Comparison of ENCODE assay signal across 18 mouse cellular contexts in genomic region chr5:124079880-124080279, GRCm38 (mm10). TPM values are rescaled to one million over a fixed set of nuclear protein-coding genes. Genes with fewer than 3 reads are reported as not detected.
DNase-seq lines count a peak whose midpoint lies in the region; ATAC-seq lines count a peak whose summit lies in the region.
"Had no signal": no experiment of that assay in that cellular context is flagged by ENCODE, and none has a peak within 500 bp of the region (broad histone marks: within the 10 kb centered on the region; RNA-seq: fewer than 3 reads in every experiment).

No protein-coding gene starts in this region.

- H3K27me3 ChIP-seq in heart, embryonic 15.5 days = no peaks in the 10 kb centered on the region
- H3K27me3 ChIP-seq in heart, embryonic 12.5 days (replicated peaks) = 0 out of 2 replicates have a peak, but pooled peaks cover 2% of the 10 kb centered on the region
- H3K27me3 ChIP-seq: limb, embryonic 13.5 days; neural tube, embryonic 12.5 days had no signal

- peak; percentile 68 for DNase-seq in CD4-positive, CD25-positive, alpha-beta regulatory T cell, adult 2 months (ENCODE audit: low read depth, low spot score)
- peak; percentile 79 for DNase-seq in induced T-regulatory cell, adult 2 months (ENCODE audit: low read depth)
- DNase-seq in thymus, adult 18-20 months = peak; percentile 64 to 74
- DNase-seq in right cerebral cortex, adult 2 months (ENCODE audit: low spot score in 2 of 2) = no peak
- DNase-seq in layer of hippocampus, postnatal 25 days (ENCODE audit: extremely low spot score in 1 of 2, low spot score in 1 of 2) = no peak
- no peak for DNase-seq in left cerebral cortex, adult 9 months (ENCODE audit: low spot score in 2 of 2)
- DNase-seq: adrenal gland, postnatal 10 days; cerebellum, adult 8-10 months; heart, postnatal 36 days; kidney, adult 11 months; kidney, postnatal 36 days; lung, postnatal 14 days; midbrain, embryonic 14.5 days had no signal

- no peak overlapping the region for H3K9ac ChIP-seq in heart, embryonic 15.5 days
- no peak overlapping the region for H3K9ac ChIP-seq in heart, embryonic 12.5 days
- H3K9ac ChIP-seq: limb, embryonic 13.5 days; liver, embryonic 15.5 days; neural tube, embryonic 12.5 days had no signal

- WGBS in heart, embryonic 15.5 days = 85% methylated on average over 17 of the region's 17 CpGs
- 95% methylated on average over 17 of the region's 17 CpGs for WGBS in heart, embryonic 12.5 days

- peaks cover 20% of the 10 kb centered on the region for H3K4me1 ChIP-seq in heart, embryonic 15.5 days (replicated peaks)
- peaks cover 34% of the 10 kb centered on the region for H3K4me1 ChIP-seq in heart, embryonic 12.5 days (replicated peaks)

- H3K9me3 ChIP-seq in heart, embryonic 15.5 days (replicated peaks) = no peaks in the 10 kb centered on the region
- H3K9me3 ChIP-seq in heart, embryonic 12.5 days (replicated peaks) = no peaks in the 10 kb centered on the region
- H3K9me3 ChIP-seq: limb, embryonic 13.5 days; liver, embryonic 15.5 days; neural tube, embryonic 12.5 days had no signal

- peak overlapping the region; percentile 29; the same call in 1 of the 2 replicates for H3K27ac ChIP-seq in heart, embryonic 15.5 days
- H3K27ac ChIP-seq in heart, embryonic 12.5 days (ENCODE audit: poor library complexity, severe bottlenecking) = no peak overlapping the region
- H3K27ac ChIP-seq: limb, embryonic 13.5 days; liver, embryonic 15.5 days; neural tube, embryonic 12.5 days had no signal

- no peak for ATAC-seq in heart, embryonic 15.5 days (replicated peaks; ENCODE audit: insufficient number of reproducible peaks, insufficient read depth, low FRiP score, low read depth)
- no peak for ATAC-seq in heart, embryonic 12.5 days (ENCODE audit: insufficient number of reproducible peaks, low FRiP score)

- H3K4me2 ChIP-seq in heart, embryonic 15.5 days = no peak overlapping the region; the same call in 1 of the 2 replicates
- H3K4me2 ChIP-seq in heart, embryonic 12.5 days = no peak overlapping the region
- H3K4me2 ChIP-seq: limb, embryonic 13.5 days; liver, embryonic 15.5 days; neural tube, embryonic 12.5 days had no signal

- no peak overlapping the region for H3K4me3 ChIP-seq in heart, embryonic 15.5 days
- no peak overlapping the region for H3K4me3 ChIP-seq in heart, embryonic 12.5 days
- H3K4me3 ChIP-seq: limb, embryonic 13.5 days; liver, embryonic 15.5 days; neural tube, embryonic 12.5 days had no signal

- H3K36me3 ChIP-seq in heart, embryonic 15.5 days = no peaks in the 10 kb centered on the region
- no peaks in the 10 kb centered on the region for H3K36me3 ChIP-seq in heart, embryonic 12.5 days
- H3K36me3 ChIP-seq: limb, embryonic 13.5 days; liver, embryonic 15.5 days; neural tube, embryonic 12.5 days had no signal

RNA-seq across cellular contexts. Expression of gene Abcb9, which starts 15.7 kb away (rescaled TPM):
- polyA plus RNA-seq in heart, embryonic 15.5 days (2015; fragmentation: Nextera tagmentation; extraction: Ambion mirVana) = 1.7 and 4.9 TPM in 2 replicates
- 1.6 and 1.7 TPM in 2 replicates for polyA plus RNA-seq in heart, embryonic 12.5 days (2016; fragmentation: Nextera tagmentation; extraction: Ambion mirVana)
- total RNA-seq in layer of hippocampus, postnatal 25 days (2021) = 10 to 100 TPM; 29.3 to 33.8 TPM

RNA-seq across cellular contexts. Expression of gene Ogfod2, which starts 32.2 kb away (rescaled TPM):
- 18.2 and 22.3 TPM in 2 replicates for polyA plus RNA-seq in heart, embryonic 15.5 days (2015; fragmentation: Nextera tagmentation; extraction: Ambion mirVana)
- 16.1 and 17.0 TPM in 2 replicates for polyA plus RNA-seq in heart, embryonic 12.5 days (2016; fragmentation: Nextera tagmentation; extraction: Ambion mirVana)
- 10 to 100 TPM; 33.9 to 35.0 TPM for total RNA-seq in layer of hippocampus, postnatal 25 days (2021)

RNA-seq across cellular contexts. Expression of gene Arl6ip4, which starts 36.0 kb away (rescaled TPM):
- 67.6 and 75.3 TPM in 2 replicates for polyA plus RNA-seq in heart, embryonic 15.5 days (2015; fragmentation: Nextera tagmentation; extraction: Ambion mirVana)
- 69.7 and 78.8 TPM in 2 replicates for polyA plus RNA-seq in heart, embryonic 12.5 days (2016; fragmentation: Nextera tagmentation; extraction: Ambion mirVana)
- 10 to 100 TPM; 44.9 to 45.8 TPM for total RNA-seq in layer of hippocampus, postnatal 25 days (2021)

RNA-seq across cellular contexts. Expression of gene Vps37b, which starts 47.8 kb away (rescaled TPM):
- 49.9 and 56.0 TPM in 2 replicates for polyA plus RNA-seq in heart, embryonic 15.5 days (2015; fragmentation: Nextera tagmentation; extraction: Ambion mirVana)
- 61.9 and 64.4 TPM in 2 replicates for polyA plus RNA-seq in heart, embryonic 12.5 days (2016; fragmentation: Nextera tagmentation; extraction: Ambion mirVana)
- total RNA-seq in layer of hippocampus, postnatal 25 days (2021) = 10 to 100 TPM; 41.2 to 47.2 TPM

Comparison
In these comparisons a context has a peak if more than half of its experiments do, and no peak if none do; other contexts are left out.
1. DNase-seq: peak in CD4-positive, CD25-positive, alpha-beta regulatory T cell, adult 2 months (single experiment), induced T-regulatory cell, adult 2 months (single experiment) and thymus, adult 18-20 months (2 of 2); none in right cerebral cortex, adult 2 months (0 of 2), layer of hippocampus, postnatal 25 days (0 of 2) and left cerebral cortex, adult 9 months (0 of 2).